Mouse (Mus musculus): ENCODE results near the gene Asxl1.
A peak's percentile ranks its signal among the peaks of the same experiment; 100 is the strongest.

Gene Asxl1

GRCm38 (mm10) chr2:153343191-153343590, 2.4 kb upstream of the Asxl1 start:
- DNase-seq (ENCODE audit: extremely low read depth, insufficient read length, low spot score), result no peak

GRCm38 (mm10) chr2:153345071-153345453, 567 bp upstream of the Asxl1 start:
- DNase-seq (ENCODE audit: extremely low read depth, insufficient read length, low spot score), result no peak

DNA sequence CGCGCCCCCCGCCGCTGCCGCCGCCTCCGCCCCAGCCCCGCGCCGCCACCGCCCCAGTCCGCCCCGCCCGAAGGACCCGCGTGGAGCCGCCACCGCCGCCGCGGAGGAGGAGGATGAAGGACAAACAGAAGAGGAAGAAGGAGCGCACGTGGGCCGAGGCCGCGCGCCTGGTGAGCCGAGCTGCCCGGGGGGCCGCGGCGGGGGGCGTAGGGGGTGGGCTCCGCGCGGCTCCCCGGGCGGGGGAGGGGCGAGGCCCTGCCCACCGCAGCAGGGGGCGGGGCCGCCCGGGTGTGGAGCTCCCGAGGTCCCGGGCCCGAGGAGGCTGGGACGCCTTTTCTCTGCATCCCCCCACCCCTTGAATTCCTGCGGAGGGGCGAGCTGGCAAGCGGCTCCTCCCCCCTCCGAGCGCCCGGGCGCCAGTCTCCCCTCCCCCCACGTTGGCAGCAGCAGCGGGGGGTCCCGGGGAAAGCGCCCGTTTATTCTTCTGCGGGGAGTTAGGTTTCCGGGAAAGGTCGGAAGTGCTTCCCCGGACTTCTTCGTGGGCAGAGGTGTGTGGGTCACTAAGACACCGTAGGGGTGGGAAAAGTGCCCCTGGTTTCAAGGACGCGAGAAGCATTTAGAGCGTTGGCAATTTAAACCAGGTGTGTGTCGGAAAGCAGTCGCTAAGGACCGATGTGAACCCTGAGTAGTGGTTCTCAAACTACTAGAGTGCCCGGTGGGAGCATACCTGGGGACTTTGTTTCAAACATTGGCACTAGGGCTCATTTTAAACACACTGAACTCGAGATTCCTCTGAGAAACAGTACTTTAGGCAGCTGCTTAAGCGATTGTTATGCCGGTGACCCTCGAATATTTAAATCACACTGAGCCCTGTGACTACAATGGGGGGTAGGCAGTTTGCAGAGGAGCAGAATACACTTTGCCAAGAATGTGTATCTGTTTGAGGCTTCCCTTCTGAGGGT, 873 bp downstream of the Asxl1 start:
- peak; percentile 67 for DNase-seq (ENCODE audit: extremely low read depth, insufficient read length, low spot score)

- no peak for DNase-seq (ENCODE audit: extremely low read depth, insufficient read length, low spot score)
Measured at GRCm38 (mm10) chr2:153347183-153347781, 1.7 kb downstream of the Asxl1 start.

GRCm38 (mm10) chr2:153348100-153348831, 2.6 kb downstream of the Asxl1 start:
- no peak for DNase-seq (ENCODE audit: extremely low read depth, insufficient read length, low spot score)

DNA sequence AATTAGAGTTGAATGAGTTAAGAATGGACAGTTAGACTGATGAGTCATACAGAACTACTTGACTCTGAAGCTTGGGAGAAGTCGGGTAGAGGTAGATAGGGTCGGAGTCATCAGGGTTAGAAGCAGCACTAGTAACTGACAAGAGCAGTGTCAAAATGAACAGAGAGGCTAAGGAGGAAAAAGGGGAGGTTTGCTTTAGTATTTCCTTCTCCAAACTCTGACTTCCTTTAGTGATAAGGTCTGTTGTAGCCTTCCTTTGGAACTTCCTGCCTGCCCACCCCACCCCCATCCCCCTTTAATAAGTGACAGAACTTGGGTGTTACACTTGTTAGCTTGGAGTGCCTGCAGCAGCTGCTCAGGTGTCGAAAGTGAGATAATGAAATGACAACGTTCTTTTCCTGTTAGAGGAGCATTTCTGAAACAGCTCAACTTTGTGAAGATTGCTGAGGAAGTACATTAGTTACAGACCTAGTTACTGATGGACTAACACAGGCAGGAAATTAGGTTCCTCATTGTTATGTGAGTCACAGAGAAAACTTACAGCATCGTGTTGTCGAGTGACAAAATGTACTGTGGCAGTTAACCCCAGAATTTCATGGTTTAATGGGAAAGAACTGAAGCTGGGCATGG, 5.0 kb downstream of the Asxl1 start:
- DNase-seq (ENCODE audit: extremely low read depth, insufficient read length, low spot score), result no peak

GRCm38 (mm10) chr2:153354648-153355047, 9.0 kb downstream of the Asxl1 start:
- no peak for DNase-seq (ENCODE audit: extremely low read depth, insufficient read length, low spot score)

- DNase-seq (ENCODE audit: extremely low read depth, insufficient read length, low spot score), result no peak
Measured at GRCm38 (mm10) chr2:153356784-153357183, 11.2 kb downstream of the Asxl1 start.

- no peak for DNase-seq (ENCODE audit: extremely low read depth, insufficient read length, low spot score)
Measured at GRCm38 (mm10) chr2:153361101-153361710, 15.6 kb downstream of the Asxl1 start.

DNA sequence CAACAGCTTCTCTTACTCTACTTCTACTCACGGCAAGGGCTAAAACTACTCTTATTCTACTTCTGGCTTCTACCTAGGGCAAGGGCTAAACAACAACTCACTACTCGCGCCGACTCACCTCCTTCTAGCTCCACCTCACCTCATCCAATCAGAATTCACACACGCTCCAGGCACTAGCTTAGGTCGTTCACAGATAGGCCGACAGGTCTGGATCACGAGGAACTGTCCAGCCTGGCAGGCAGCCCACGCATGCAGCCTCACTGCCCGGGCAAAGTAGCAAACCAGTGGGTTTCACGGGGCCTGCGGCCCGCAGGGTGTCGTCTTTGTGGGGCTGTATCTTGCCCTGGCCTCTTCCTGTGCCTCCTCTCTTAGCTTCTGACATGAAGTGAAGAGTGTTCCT, 18.9 kb downstream of the Asxl1 start:
- DNase-seq (ENCODE audit: extremely low read depth, insufficient read length, low spot score), result peak; percentile 16

- no peak for DNase-seq (ENCODE audit: extremely low read depth, insufficient read length, low spot score)
Measured at GRCm38 (mm10) chr2:153370871-153371270, 25.2 kb downstream of the Asxl1 start.

DNA sequence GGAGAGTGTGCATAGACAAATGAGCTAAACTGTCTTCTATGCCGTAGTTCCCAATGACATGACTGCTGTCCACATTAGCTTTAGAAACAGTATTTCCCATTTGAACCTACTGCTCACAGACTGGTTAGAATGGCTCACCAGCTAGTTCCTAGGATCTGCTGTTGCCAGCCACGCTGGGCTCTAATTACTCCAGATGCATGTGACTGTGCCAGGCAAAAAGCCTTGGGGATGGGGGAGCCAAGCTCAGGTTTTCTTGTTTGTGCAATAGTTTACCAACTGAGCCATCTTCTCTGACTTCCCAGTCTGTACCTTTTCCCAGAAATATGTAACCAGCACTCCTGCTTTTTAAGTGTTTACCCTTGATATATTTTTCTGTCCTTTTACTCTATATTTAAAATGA, 29.8 kb downstream of the Asxl1 start:
- no peak for DNase-seq (ENCODE audit: extremely low read depth, insufficient read length, low spot score)

- DNase-seq (ENCODE audit: extremely low read depth, insufficient read length, low spot score), result no peak
Measured at GRCm38 (mm10) chr2:153380479-153380878, 34.9 kb downstream of the Asxl1 start.

DNA sequence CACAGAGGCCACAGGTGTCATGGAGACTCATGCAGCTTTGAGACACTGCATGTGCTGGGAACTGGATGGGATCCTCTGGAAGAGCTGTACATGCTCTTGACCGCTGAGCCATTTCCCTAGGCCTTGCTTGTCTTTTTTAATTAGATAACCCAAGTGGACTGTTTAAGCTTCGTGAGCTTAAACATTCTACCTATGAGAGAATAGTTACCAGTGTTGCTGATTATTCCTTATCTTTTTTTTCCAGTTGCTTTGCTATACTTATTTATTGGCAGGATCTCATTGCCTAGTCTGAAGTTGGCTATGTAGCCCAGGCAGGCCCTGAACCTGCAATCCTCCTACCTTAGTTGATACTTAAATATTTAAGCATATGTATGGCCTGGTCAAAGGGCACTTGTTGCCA, 44.2 kb downstream of the Asxl1 start:
- DNase-seq (ENCODE audit: extremely low read depth, insufficient read length, low spot score), result no peak

- DNase-seq (ENCODE audit: extremely low read depth, insufficient read length, low spot score), result no peak
Measured at GRCm38 (mm10) chr2:153393045-153393444, 47.4 kb downstream of the Asxl1 start.

DNA sequence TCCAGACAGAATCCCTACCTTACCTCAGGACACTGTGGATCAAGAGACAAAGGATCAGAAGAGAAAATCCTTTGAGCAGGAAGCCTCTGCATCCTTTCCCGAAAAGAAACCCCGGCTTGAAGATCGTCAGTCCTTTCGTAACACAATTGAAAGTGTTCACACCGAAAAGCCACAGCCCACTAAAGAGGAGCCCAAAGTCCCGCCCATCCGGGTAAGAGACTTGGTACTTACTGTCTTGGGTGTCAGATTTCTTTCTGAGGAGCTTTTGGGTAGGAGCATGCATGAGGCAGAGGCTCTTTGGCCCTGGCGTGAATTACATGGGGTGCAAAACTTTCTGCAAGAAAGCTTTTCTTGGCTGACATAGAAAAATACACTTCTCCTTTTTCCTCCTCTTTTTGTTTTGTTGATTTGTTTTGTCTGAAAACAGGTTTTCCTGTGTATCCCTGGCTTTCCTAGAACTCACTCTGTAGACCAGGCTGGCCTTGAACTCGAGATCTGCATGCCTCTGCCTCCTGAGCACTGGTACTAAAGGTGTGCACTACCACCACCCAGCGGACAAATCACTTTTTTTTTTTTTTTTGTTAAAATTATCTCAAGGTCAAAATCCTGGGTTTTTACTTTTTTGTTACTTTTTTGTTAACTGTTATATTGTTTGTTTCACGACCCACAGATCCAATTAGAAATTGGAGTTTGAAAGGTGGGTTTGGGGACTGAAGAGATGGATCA, 52.3 kb downstream of the Asxl1 start:
- no peak for DNase-seq (ENCODE audit: extremely low read depth, insufficient read length, low spot score)

DNA sequence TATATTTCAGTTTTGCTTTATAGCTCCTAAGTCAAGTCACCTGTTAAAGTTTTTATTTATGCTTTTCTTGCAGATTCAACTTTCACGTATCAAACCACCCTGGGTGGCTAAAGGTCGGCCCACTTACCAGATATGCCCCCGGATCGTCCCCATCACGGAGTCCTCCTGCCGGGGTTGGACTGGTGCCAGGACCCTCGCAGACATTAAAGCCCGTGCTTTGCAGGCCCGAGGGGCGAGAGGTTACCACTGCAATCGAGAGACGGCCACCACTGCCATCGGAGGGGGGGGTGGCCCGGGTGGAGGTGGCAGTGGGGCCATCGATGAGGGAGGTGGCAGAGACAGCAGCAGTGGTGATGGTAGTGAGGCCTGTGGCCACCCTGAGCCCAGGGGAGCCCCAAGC, 53.5 kb downstream of the Asxl1 start:
- DNase-seq (ENCODE audit: extremely low read depth, insufficient read length, low spot score), result no peak

DNA sequence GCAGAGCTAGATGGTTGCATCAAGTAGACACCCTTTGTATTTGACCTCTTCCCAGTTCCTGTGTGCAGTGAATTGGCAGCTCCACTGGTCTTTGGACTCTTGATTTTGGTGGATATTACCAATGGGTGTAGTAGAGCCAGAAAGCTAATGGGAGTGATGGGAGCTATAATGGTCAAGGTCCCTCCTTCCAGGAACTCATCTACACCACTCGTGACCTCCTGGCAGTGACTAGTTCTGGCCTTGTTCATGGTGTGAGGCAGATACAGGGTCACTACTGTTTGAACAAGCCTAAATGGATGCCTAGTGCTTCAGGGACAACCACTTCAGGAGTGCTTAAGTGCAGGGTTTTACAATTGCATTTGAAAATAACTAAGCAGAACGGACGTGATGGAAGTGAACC, 58.4 kb downstream of the Asxl1 start:
- no peak for DNase-seq (ENCODE audit: extremely low read depth, insufficient read length, low spot score)

GRCm38 (mm10) chr2:153404882-153405281, 59.3 kb downstream of the Asxl1 start:
- DNase-seq (ENCODE audit: extremely low read depth, insufficient read length, low spot score), result no peak

- no peak for DNase-seq (ENCODE audit: extremely low read depth, insufficient read length, low spot score)
Measured at GRCm38 (mm10) chr2:153406882-153407281, 61.3 kb downstream of the Asxl1 start.
